Mouse (Mus musculus): Measurements from ENCODE around the gene Cdk15. TPM values are rescaled to one million over a fixed set of nuclear protein-coding genes. Genes with fewer than 3 reads are reported as not detected.

Cdk15 gene
- polyA plus RNA-seq (2016; fragmentation: Nextera tagmentation; extraction: Ambion mirVana): 0.08 and 0.26 TPM in 2 replicates

- DNase-seq (ENCODE audit: low spot score): peak; percentile 46
- H3K27ac ChIP-seq: peak within 1 kb of the TSS; percentile 58
- peak within 1 kb of the TSS; percentile 24 for H3K4me3 ChIP-seq
- H3K9me3 ChIP-seq (replicated peaks): no peaks in the 10 kb centered on the region
- 14% methylated on average over 13 of the region's 13 CpGs for WGBS
- H3K27me3 ChIP-seq (ENCODE audit: low read depth, poor library complexity, severe bottlenecking): no peaks in the 10 kb centered on the region
- H3K4me1 ChIP-seq: peaks cover 28% of the 10 kb centered on the region
- no peaks in the 10 kb centered on the region for H3K36me3 ChIP-seq
These were observed at the start of gene Cdk15 for GRCm38 (mm10) chr1:59256751-59257231. Gene Cdk15, plus strand, starts transcription at chr1:59256906.

DNA sequence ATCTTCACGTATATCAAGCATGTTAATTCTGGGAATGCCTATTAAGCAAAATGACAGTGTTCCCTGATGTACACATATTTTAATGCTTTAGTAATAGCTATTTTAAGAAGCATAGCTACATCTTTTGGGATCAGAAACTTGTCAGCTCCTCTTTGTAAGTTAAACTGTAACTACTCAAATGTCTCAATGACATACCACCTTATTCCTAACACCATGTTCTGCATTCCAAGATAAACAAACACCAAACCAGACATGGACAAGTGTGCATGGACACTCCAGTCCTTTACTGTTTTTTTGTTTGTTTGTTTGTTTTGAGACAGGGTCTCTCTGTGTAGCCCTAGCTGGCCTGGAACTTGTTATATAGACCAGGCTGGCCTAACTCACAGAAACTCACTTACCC is 48.4 kb upstream of the Cdk15 start:
- 98% methylated on average over 1 of the region's 1 CpGs for WGBS
- H3K36me3 ChIP-seq: peaks cover 14% of the 10 kb centered on the region
- no peak overlapping the region for H3K4me3 ChIP-seq
- no peaks in the 10 kb centered on the region for H3K27me3 ChIP-seq (ENCODE audit: low read depth, poor library complexity, severe bottlenecking)
- no peaks in the 10 kb centered on the region for H3K4me1 ChIP-seq
- no peaks in the 10 kb centered on the region for H3K9me3 ChIP-seq (replicated peaks)
- no peak overlapping the region for H3K27ac ChIP-seq
- no peak for DNase-seq (ENCODE audit: low spot score)

GRCm38 (mm10) chr1:59211651-59212050 is 45.1 kb upstream of the Cdk15 start:
- Histone ChIP-seq H3K36me3 (peaks cover 26% of the 10 kb centered on the region), H3K4me1 (no peaks in the 10 kb centered on the region), H3K27me3 (ENCODE audit: low read depth, poor library complexity, severe bottlenecking) (no peaks in the 10 kb centered on the region), H3K9me3 (replicated peaks) (no peaks in the 10 kb centered on the region), H3K27ac (no peak overlapping the region), H3K4me3 (no peak overlapping the region)
- DNase-seq (ENCODE audit: low spot score): no peak
- 87% methylated on average over 4 of the region's 4 CpGs for WGBS

GRCm38 (mm10) chr1:59212076-59212779 is 44.5 kb upstream of the Cdk15 start:
- no peak for DNase-seq (ENCODE audit: low spot score)
- Histone ChIP-seq H3K4me3 (no peak overlapping the region), H3K4me1 (no peaks in the 10 kb centered on the region), H3K27ac (no peak overlapping the region), H3K27me3 (ENCODE audit: low read depth, poor library complexity, severe bottlenecking) (no peaks in the 10 kb centered on the region), H3K9me3 (replicated peaks) (no peaks in the 10 kb centered on the region), H3K36me3 (peaks cover 27% of the 10 kb centered on the region)
- 87% methylated on average over 5 of the region's 5 CpGs for WGBS

- Histone ChIP-seq H3K27ac (no peak overlapping the region), H3K4me3 (no peak overlapping the region), H3K9me3 (replicated peaks) (no peaks in the 10 kb centered on the region), H3K4me1 (no peaks in the 10 kb centered on the region), H3K36me3 (peaks cover 29% of the 10 kb centered on the region), H3K27me3 (ENCODE audit: low read depth, poor library complexity, severe bottlenecking) (no peaks in the 10 kb centered on the region)
- no CpG with 5 or more reads among the region's 1 CpGs for WGBS
- DNase-seq (ENCODE audit: low spot score): no peak
These were observed 43.8 kb upstream of the Cdk15 start for GRCm38 (mm10) chr1:59212951-59213350.

GRCm38 (mm10) chr1:59215446-59215845 is 41.3 kb upstream of the Cdk15 start:
- H3K4me1 ChIP-seq: no peaks in the 10 kb centered on the region
- no peak overlapping the region for H3K4me3 ChIP-seq
- DNase-seq (ENCODE audit: low spot score): no peak
- H3K9me3 ChIP-seq (replicated peaks): no peaks in the 10 kb centered on the region
- no peaks in the 10 kb centered on the region for H3K27me3 ChIP-seq (ENCODE audit: low read depth, poor library complexity, severe bottlenecking)
- WGBS: 95% methylated on average over 11 of the region's 11 CpGs
- no peak overlapping the region for H3K27ac ChIP-seq
- peaks cover 23% of the 10 kb centered on the region for H3K36me3 ChIP-seq

DNA sequence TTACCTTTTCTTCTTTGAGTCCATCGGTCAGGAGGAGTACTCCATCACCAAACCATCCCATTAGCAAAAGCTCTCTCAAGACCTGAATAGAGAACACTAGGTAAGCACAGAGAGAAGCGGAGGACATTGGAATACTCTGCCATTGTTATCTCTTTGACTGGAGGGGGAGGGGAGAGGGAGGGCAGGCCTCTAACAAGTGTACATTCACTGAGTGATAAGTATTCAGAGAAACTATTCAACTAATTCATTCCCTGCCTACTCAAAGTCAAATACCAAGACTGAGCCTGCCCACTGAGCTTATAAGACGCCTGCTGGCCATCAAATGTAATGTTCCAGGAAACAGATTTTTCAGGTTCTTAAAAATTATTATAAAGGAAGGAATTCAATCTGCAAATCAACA is 36.3 kb upstream of the Cdk15 start:
- Histone ChIP-seq H3K9me3 (replicated peaks) (no peaks in the 10 kb centered on the region), H3K36me3 (peaks cover 10% of the 10 kb centered on the region), H3K27me3 (ENCODE audit: low read depth, poor library complexity, severe bottlenecking) (no peaks in the 10 kb centered on the region), H3K4me1 (no peaks in the 10 kb centered on the region), H3K4me3 (no peak overlapping the region), H3K27ac (no peak overlapping the region)
- DNase-seq (ENCODE audit: low spot score): no peak
- WGBS: 94% methylated on average over 3 of the region's 3 CpGs

DNA sequence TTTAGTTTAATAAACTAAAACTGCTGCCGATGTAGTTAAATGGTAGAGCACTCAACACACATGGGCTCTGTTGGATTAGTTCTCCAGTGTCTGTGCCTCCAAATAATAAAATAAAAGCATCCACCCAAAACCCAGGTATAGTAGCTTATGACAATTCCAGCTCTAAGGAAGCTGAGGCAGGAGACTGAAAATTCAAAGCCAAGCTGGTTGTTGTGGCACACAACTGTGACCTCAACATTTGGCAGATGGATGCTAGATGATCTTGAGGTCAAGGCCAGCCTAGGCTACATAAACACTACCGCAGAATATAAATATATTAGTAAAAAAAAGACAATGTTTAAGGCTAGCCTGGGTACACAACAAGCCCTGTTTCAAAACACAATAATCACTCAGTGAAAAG is 35.1 kb upstream of the Cdk15 start:
- no peaks in the 10 kb centered on the region for H3K9me3 ChIP-seq (replicated peaks)
- H3K4me1 ChIP-seq: no peaks in the 10 kb centered on the region
- DNase-seq (ENCODE audit: low spot score): no peak
- H3K36me3 ChIP-seq: peaks cover 4% of the 10 kb centered on the region; the same call in 1 of the 2 replicates
- no peak overlapping the region for H3K4me3 ChIP-seq
- 98% methylated on average over 2 of the region's 2 CpGs for WGBS
- no peak overlapping the region for H3K27ac ChIP-seq
- H3K27me3 ChIP-seq (ENCODE audit: low read depth, poor library complexity, severe bottlenecking): no peaks in the 10 kb centered on the region

DNA sequence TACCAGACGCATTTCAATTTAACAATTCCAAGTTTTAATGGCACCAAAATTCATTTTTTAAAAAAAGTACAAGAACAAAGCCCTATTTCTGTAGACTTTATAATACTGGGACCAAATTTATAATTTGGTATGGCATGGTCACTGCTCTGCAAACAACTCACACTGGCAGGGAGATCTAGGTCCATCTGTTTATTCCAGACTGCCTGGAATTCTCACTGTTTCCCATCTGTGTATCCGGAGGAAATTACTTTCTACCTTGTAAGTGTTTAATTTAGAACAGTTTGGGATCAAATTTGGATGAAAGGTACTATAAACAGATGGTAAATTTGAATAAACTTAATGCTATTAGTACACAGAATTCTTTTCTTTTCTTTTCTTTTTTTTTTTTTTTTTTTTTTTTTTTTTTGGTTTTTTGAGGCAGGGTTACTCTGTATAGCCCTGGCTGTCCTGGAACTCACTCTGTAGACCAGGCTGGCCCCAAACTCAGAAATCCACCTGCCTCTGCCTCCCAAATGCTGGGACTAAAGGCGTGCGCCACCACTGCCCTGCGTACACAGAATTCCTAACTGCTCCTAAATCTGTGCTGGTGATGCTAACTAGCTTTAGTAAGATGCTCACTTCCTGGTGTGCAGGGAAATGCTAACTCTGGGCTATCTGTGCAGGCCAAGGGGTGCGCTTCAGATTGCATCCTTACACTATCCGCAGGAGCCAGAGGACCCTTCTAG is 34.4 kb upstream of the Cdk15 start:
- no peak for DNase-seq (ENCODE audit: low spot score)
- Histone ChIP-seq H3K9me3 (replicated peaks) (no peaks in the 10 kb centered on the region), H3K4me1 (no peaks in the 10 kb centered on the region), H3K36me3 (0 out of 2 replicates have a peak, but pooled peaks cover 2% of the 10 kb centered on the region), H3K27ac (no peak overlapping the region), H3K27me3 (ENCODE audit: low read depth, poor library complexity, severe bottlenecking) (no peaks in the 10 kb centered on the region), H3K4me3 (no peak overlapping the region)
- WGBS: 93% methylated on average over 7 of the region's 7 CpGs

DNA sequence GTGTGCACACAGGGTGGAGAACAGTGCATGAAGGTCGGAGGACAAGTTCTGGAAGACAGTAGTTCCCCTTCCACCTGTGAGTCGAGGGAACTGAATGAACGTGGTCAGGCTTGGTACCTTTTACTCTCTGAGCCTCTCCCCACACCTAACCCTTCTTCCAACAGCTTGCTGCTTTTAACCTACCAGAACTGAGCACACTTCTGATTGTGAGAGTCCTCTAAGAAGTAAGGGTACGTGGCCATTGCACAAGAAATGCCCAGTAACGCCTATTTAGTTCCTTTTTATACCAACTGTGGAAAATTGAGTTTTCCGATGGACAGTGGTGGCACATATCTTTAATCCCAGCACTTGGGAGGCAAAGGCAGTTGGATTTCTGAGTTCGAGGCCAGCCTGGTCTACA is 28.2 kb upstream of the Cdk15 start:
- no peak for DNase-seq (ENCODE audit: low spot score)
- Histone ChIP-seq H3K9me3 (replicated peaks) (no peaks in the 10 kb centered on the region), H3K27ac (no peak overlapping the region), H3K27me3 (ENCODE audit: low read depth, poor library complexity, severe bottlenecking) (no peaks in the 10 kb centered on the region), H3K4me3 (no peak overlapping the region), H3K4me1 (no peaks in the 10 kb centered on the region), H3K36me3 (peaks cover 7% of the 10 kb centered on the region; the same call in 1 of the 2 replicates)
- 92% methylated on average over 7 of the region's 7 CpGs for WGBS

DNA sequence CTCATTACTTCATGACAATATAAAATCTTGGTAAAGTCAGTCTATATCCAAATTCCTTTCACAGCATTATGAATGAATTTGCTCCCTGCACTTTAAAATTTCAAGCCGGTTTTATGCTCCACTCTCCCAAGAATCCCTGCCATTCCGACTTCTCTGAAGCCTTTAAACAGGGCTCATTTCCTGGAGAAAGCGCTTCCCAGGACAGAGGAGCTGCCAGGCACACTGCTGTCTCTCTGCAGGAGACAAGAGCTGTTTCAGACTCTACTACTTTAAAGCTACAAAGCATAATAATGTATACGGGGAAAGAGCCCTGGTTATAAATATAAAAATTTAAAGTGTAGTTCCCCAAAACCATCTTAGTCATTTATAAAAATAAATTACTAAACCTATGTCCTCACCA is 27.5 kb upstream of the Cdk15 start:
- Histone ChIP-seq H3K27me3 (ENCODE audit: low read depth, poor library complexity, severe bottlenecking) (no peaks in the 10 kb centered on the region), H3K4me1 (no peaks in the 10 kb centered on the region), H3K36me3 (peaks cover 7% of the 10 kb centered on the region; the same call in 1 of the 2 replicates), H3K9me3 (replicated peaks) (no peaks in the 10 kb centered on the region), H3K27ac (no peak overlapping the region), H3K4me3 (no peak overlapping the region)
- WGBS: 42% methylated on average over 4 of the region's 4 CpGs
- no peak for DNase-seq (ENCODE audit: low spot score)

- H3K27ac ChIP-seq: peak within 1 kb of the TSS; percentile 87
- H3K27me3 ChIP-seq (ENCODE audit: low read depth, poor library complexity, severe bottlenecking): no peaks in the 10 kb centered on the region
- H3K4me3 ChIP-seq: peak within 1 kb of the TSS; percentile 63
- peak; percentile 100 for DNase-seq (ENCODE audit: low spot score)
- H3K36me3 ChIP-seq: no peaks in the 10 kb centered on the region
- WGBS: under 1% methylated on average over 58 of the region's 58 CpGs
- H3K9me3 ChIP-seq (replicated peaks): no peaks in the 10 kb centered on the region
- H3K4me1 ChIP-seq: peaks cover 3% of the 10 kb centered on the region; the same call in 1 of the 2 replicates
These were observed 19.8 kb upstream of the Cdk15 start, which contains the start of gene Als2 for GRCm38 (mm10) chr1:59236856-59237441. Gene Als2, minus strand, starts transcription at chr1:59237231.
